Mouse (Mus musculus) myocyte (in vitro differentiated cells): ENCODE measurements around the gene Ncf4.

Experiments used
- CEBPB ChIP-seq: IDR thresholded peaks from 2 replicates; pipeline ENCODE4 v1.6.1; 2011; ENCODE audit warnings: mild to moderate bottlenecking, moderate library complexity; ENCODE audit not compliant: poor library complexity, insufficient read depth, severe bottlenecking
- E2F4 ChIP-seq: IDR thresholded peaks from one replicate; pipeline ENCODE4 v1.6.1; 2011; ENCODE audit warnings: mild to moderate bottlenecking, control low read depth, moderate library complexity; ENCODE audit not compliant: insufficient read depth
- MAX ChIP-seq: IDR thresholded peaks from one replicate; pipeline ENCODE4 v1.6.1; 2011; ENCODE audit warnings: low read depth, mild to moderate bottlenecking, control low read depth
- MYOG ChIP-seq, 3 experiments: IDR thresholded peaks; one replicate each; pipeline ENCODE4 v1.6.1; 2011; ENCODE audit warnings: control low read depth in 2 of 3, low read depth in 2 of 3, mild to moderate bottlenecking in 2 of 3; ENCODE audit not compliant: insufficient read length in 2 of 3, control insufficient read depth in 1 of 3, insufficient read depth in 1 of 3
- POLR2A ChIP-seq: IDR thresholded peaks from one replicate; pipeline ENCODE4 v1.6.1; 2011; ENCODE audit warnings: low read depth, mild to moderate bottlenecking, control low read depth, moderate library complexity; ENCODE audit not compliant: insufficient read length
- POLR2AphosphoS2 ChIP-seq: IDR thresholded peaks from one replicate; pipeline ENCODE4 v1.6.1; 2011; ENCODE audit warnings: low read depth, control low read depth; ENCODE audit not compliant: insufficient read length

GRCm38 (mm10) chr15:78299641-78300040, 55.0 kb downstream of the Ncf4 start:
- TF ChIP-seq CEBPB, result no peak
- no peak for TF ChIP-seq POLR2A
- no peak for TF ChIP-seq POLR2AphosphoS2
- no peak for TF ChIP-seq MAX
- no peak for TF ChIP-seq MYOG (IDR thresholded peaks at IDR 0.05; ENCODE audit: control insufficient read depth in 1 of 3, insufficient read depth in 1 of 3, insufficient read length in 2 of 3, low read depth in 2 of 3)
- no peak for TF ChIP-seq E2F4
